Mouse (Mus musculus) forebrain, postnatal 0 days (tissue): ENCODE measurements around the gene Gp1bb. TPM values are rescaled to one million over a fixed set of nuclear protein-coding genes. Genes with fewer than 3 reads are reported as not detected.

Experiments
- ATAC-seq: fragments of 200-750 bp; cut with Nextera tagmentation; 2 replicates; pipeline ENCODE4 v1.8.0; 2017; ENCODE audit warnings: mild to moderate bottlenecking, moderate library complexity
- DNase-seq: peaks from one replicate; pipeline ENCODE4 v3.0.0-alpha.2; 2015
- H3K27ac ChIP-seq: fragments of 300-500 bp; sonication (generic); 2 replicates; pipeline ENCODE4 v1.5.1; 2014; ENCODE audit warnings: low read depth, mild to moderate bottlenecking, antibody characterized with exemption, low read length, moderate library complexity, mixed read lengths
- H3K27me3 ChIP-seq: fragments of 300-500 bp; sonication (generic); 2 replicates; pipeline ENCODE4 v1.6.1; 2014; ENCODE audit warnings: mild to moderate bottlenecking, low read length, mixed read lengths; ENCODE audit not compliant: insufficient read depth
- H3K36me3 ChIP-seq: fragments of 300-500 bp; sonication (generic); 2 replicates; pipeline ENCODE4 v1.6.1; 2014; ENCODE audit warnings: mild to moderate bottlenecking, moderate library complexity; ENCODE audit not compliant: insufficient read depth
- H3K4me1 ChIP-seq: fragments of 300-500 bp; sonication (generic); 2 replicates; pipeline ENCODE4 v1.6.1; 2014; ENCODE audit warnings: antibody characterized with exemption; ENCODE audit not compliant: insufficient read depth
- H3K4me2 ChIP-seq: fragments of 300-500 bp; sonication (generic); 2 replicates; pipeline ENCODE4 v1.6.1; 2014; ENCODE audit warnings: low read depth, mild to moderate bottlenecking, moderate library complexity
- H3K4me3 ChIP-seq: fragments of 300-500 bp; sonication (generic); 2 replicates; pipeline ENCODE4 v1.5.1; 2014; ENCODE audit warnings: low read depth, low read length, mixed read lengths
- H3K9ac ChIP-seq: fragments of 300-500 bp; sonication (generic); 2 replicates; pipeline ENCODE4 v1.6.1; 2014; ENCODE audit warnings: mild to moderate bottlenecking
- H3K9me3 ChIP-seq: fragments of 300-500 bp; sonication (generic); 2 replicates; pipeline ENCODE4 v1.6.1; 2016; ENCODE audit warnings: low read length
- CTCF ChIP-seq: sonication (generic); IDR thresholded peaks from 2 replicates; pipeline ENCODE4 v1.5.1; 2016; ENCODE audit warnings: antibody characterized with exemption, control low read depth, low read depth
- WGBS: fragments of 180-500 bp; shearing (Covaris S2); extraction: QIAGEN DNeasy Blood & Tissue Kit; methylation state at CpG from one replicate; pipeline ENCODE4 v1.1.7; 2014; 5-methylcytosine and 5-hydroxymethylcytosine counted together
- polyA plus RNA-seq: library from polyadenylated mRNA; unstranded; fragments of >200 nt; fragmentation: Nextera tagmentation; extraction: Ambion mirVana; gene quantifications from 2 replicates; pipeline ENCODE4 v1.2.1, GENCODE M21; 2015
- total RNA-seq: library from RNA; depleted of rRNA; stranded (reverse); fragments of >200 nt; gene quantifications from 2 replicates; pipeline ENCODE4 v1.2.3, GENCODE M21; 2014

Gene Gp1bb
- total and polyA plus RNA-seq, 2 experiments from 2014 or later = 9.4 to 34.1 TPM

GRCm38 (mm10) chr16:18604267-18604701, 17.9 kb downstream of the Gp1bb start:
- Histone ChIP-seq H3K9ac (no peak overlapping the region), H3K4me1 (no peaks in the 10 kb centered on the region), H3K4me2 (no peak overlapping the region), H3K27me3 (no peaks in the 10 kb centered on the region), H3K9me3 (no peaks in the 10 kb centered on the region), H3K4me3 (no peak overlapping the region), H3K36me3 (no peaks in the 10 kb centered on the region), H3K27ac (no peak overlapping the region)
- TF ChIP-seq CTCF = no peak
- ATAC-seq (no peak), DNase-seq (no peak)
- 67% methylated on average over 8 of the region's 8 CpGs for WGBS

- TF ChIP-seq CTCF = no peak
- no peak for DNase-seq
- Histone ChIP-seq H3K9ac (no peak overlapping the region), H3K27me3 (no peaks in the 10 kb centered on the region), H3K27ac (no peak overlapping the region), H3K4me1 (no peaks in the 10 kb centered on the region), H3K9me3 (no peaks in the 10 kb centered on the region), H3K4me3 (no peak overlapping the region), H3K4me2 (no peak overlapping the region), H3K36me3 (no peaks in the 10 kb centered on the region)
- ATAC-seq = no peak
- WGBS = 67% methylated on average over 7 of the region's 7 CpGs
Observed at GRCm38 (mm10) chr16:18601447-18601846, 20.8 kb downstream of the Gp1bb start.

GRCm38 (mm10) chr16:18598006-18598405, 24.2 kb downstream of the Gp1bb start:
- Histone ChIP-seq H3K4me1 (no peaks in the 10 kb centered on the region), H3K27ac (no peak overlapping the region), H3K4me2 (no peak overlapping the region), H3K36me3 (no peaks in the 10 kb centered on the region), H3K9ac (no peak overlapping the region), H3K9me3 (no peaks in the 10 kb centered on the region), H3K4me3 (no peak overlapping the region), H3K27me3 (peaks cover 4% of the 10 kb centered on the region; the same call in 1 of the 2 replicates)
- DNase-seq (no peak), ATAC-seq (no peak)
- 92% methylated on average over 3 of the region's 3 CpGs for WGBS
- TF ChIP-seq CTCF = no peak

- no peak overlapping the region for H3K4me3 ChIP-seq
- peaks cover 16% of the 10 kb centered on the region for H3K27me3 ChIP-seq
- no peak overlapping the region for H3K4me2 ChIP-seq
- no peak for TF ChIP-seq CTCF
- WGBS = 46% methylated on average over 5 of the region's 5 CpGs
- ATAC-seq (no peak), DNase-seq (no peak)
- no peak overlapping the region for H3K9ac ChIP-seq
- no peaks in the 10 kb centered on the region for H3K36me3 ChIP-seq
- no peaks in the 10 kb centered on the region for H3K9me3 ChIP-seq
- no peak overlapping the region for H3K27ac ChIP-seq
- H3K4me1 ChIP-seq = no peaks in the 10 kb centered on the region
Observed at GRCm38 (mm10) chr16:18596255-18596654, 25.9 kb downstream of the Gp1bb start.

GRCm38 (mm10) chr16:18593930-18594329, 28.3 kb downstream of the Gp1bb start:
- no peak overlapping the region for H3K4me2 ChIP-seq
- H3K27me3 ChIP-seq = peaks cover 39% of the 10 kb centered on the region
- no peak overlapping the region for H3K4me3 ChIP-seq
- ATAC-seq (no peak), DNase-seq (no peak)
- H3K9me3 ChIP-seq = no peaks in the 10 kb centered on the region
- H3K36me3 ChIP-seq = no peaks in the 10 kb centered on the region
- no peak overlapping the region for H3K9ac ChIP-seq
- 74% methylated on average over 2 of the region's 2 CpGs for WGBS
- H3K4me1 ChIP-seq = no peaks in the 10 kb centered on the region
- TF ChIP-seq CTCF = no peak
- H3K27ac ChIP-seq = no peak overlapping the region

- ATAC-seq = peak; percentile 35; the same call in 1 of the 2 replicates
- no peak overlapping the region for H3K27ac ChIP-seq
- peak overlapping the region; percentile 6 for H3K4me3 ChIP-seq
- H3K27me3 ChIP-seq = peaks cover 62% of the 10 kb centered on the region
- 5% methylated on average over 59 of the region's 59 CpGs for WGBS
- no peak overlapping the region for H3K9ac ChIP-seq
- H3K36me3 ChIP-seq = no peaks in the 10 kb centered on the region
- peak; percentile 55 for TF ChIP-seq CTCF
- no peak for DNase-seq
- peak overlapping the region; percentile 36 for H3K4me2 ChIP-seq
- peaks cover 3% of the 10 kb centered on the region; the same call in 1 of the 2 replicates for H3K4me1 ChIP-seq
- no peaks in the 10 kb centered on the region for H3K9me3 ChIP-seq
Observed at GRCm38 (mm10) chr16:18591047-18592018, 30.9 kb downstream of the Gp1bb start.
